Mouse (Mus musculus): ENCODE measurements around the gene Ldhc. TPM values are rescaled to one million over a fixed set of nuclear protein-coding genes. Genes with fewer than 3 reads are reported as not detected.
"Not testable (repeated sequence)": the region's sequence is repeated elsewhere in the genome, so short reads cannot be mapped to it uniquely, and the experiment has no call there.

Ldhc gene
- total and polyA plus RNA-seq, 3 experiments, result not detected

GRCm38 (mm10) chr7:46830799-46831590 lies 30.0 kb upstream of the Ldhc start:
- H3K36me3 ChIP-seq (replicated peaks in 1 of 2; ENCODE audit: control insufficient read depth in 1 of 2, insufficient read depth in 1 of 2, low read length in 1 of 2), result peaks cover 0 to 12% of the 10 kb centered on the region in 2 experiments
- in situ Hi-C loops (cut with MboI; ENCODE audit: low pct_ligation_motif_present, low pct_unique_long_range_greater_than_20kb, low sequenced_read_pairs), result no loop called here
- no peak for DNase-seq (ENCODE audit: extremely low read depth)
- TF ChIP-seq JUN (IDR thresholded peaks at IDR 0.05; ENCODE audit: insufficient read depth, low read depth, low read length) (no peak), NELFE (IDR thresholded peaks at IDR 0.05; ENCODE audit: low read depth, low read length) (no peak), IRF4 (IDR thresholded peaks at IDR 0.05; ENCODE audit: low read depth, low read length) (no peak), SMC3 (IDR thresholded peaks at IDR 0.05; ENCODE audit: low read depth, low read length) (no peak), MAX (IDR thresholded peaks at IDR 0.05; ENCODE audit: low read length) (no peak), MAZ (IDR thresholded peaks at IDR 0.05; ENCODE audit: low read depth, low read length) (no peak), UBTF (IDR thresholded peaks at IDR 0.05; ENCODE audit: low read depth, low read length) (no peak), PAX5 (IDR thresholded peaks at IDR 0.05; ENCODE audit: low read length) (no peak), NRF1 (IDR thresholded peaks at IDR 0.05; ENCODE audit: low read depth, low read length) (no peak), MXI1 (IDR thresholded peaks at IDR 0.05; ENCODE audit: low read depth, low read length) (no peak), POLR2A (IDR thresholded peaks at IDR 0.05; ENCODE audit: low read depth, low read length) (no peak), E2F4 (IDR thresholded peaks at IDR 0.05; ENCODE audit: insufficient replicate concordance, low read depth, low read length) (no peak), CHD2 (IDR thresholded peaks at IDR 0.05; ENCODE audit: low read length) (no peak), SIN3A (IDR thresholded peaks at IDR 0.05; ENCODE audit: low read length) (no peak), MYC (IDR thresholded peaks at IDR 0.05; ENCODE audit: low read depth, low read length) (no peak), CHD1 (IDR thresholded peaks at IDR 0.05; ENCODE audit: low read depth, low read length) (no peak), MEF2A (IDR thresholded peaks at IDR 0.05; ENCODE audit: borderline replicate concordance, low read depth, low read length) (no peak), POLR2AphosphoS2 (IDR thresholded peaks at IDR 0.05; ENCODE audit: low read depth, low read length) (no peak), EP300 (IDR thresholded peaks at IDR 0.05; ENCODE audit: low read length) (no peak)
- no peaks in the 10 kb centered on the region for H3K79me2 ChIP-seq (replicated peaks; ENCODE audit: control insufficient read depth, extremely low read depth, insufficient read depth, poor library complexity, severe bottlenecking)
- no peak overlapping the region for H3K4me3 ChIP-seq (replicated peaks in 1 of 3; ENCODE audit: low read depth in 2 of 3, low read length in 2 of 3, poor library complexity in 1 of 3)
- H3K4me2 ChIP-seq (ENCODE audit: insufficient read depth, low read depth, poor library complexity, severe bottlenecking), result no peak overlapping the region
- H3K4me1 ChIP-seq (ENCODE audit: control insufficient read depth in 1 of 2, insufficient read depth in 2 of 2), result peaks cover 2 to 30% of the 10 kb centered on the region in 2 experiments; a peak in 2 of 4 replicates
- no peak overlapping the region for H3K9ac ChIP-seq (ENCODE audit: insufficient read depth, low read depth)
- no peaks in the 10 kb centered on the region for H3K9me3 ChIP-seq (replicated peaks; ENCODE audit: low read length)
- H3K27me3 ChIP-seq (replicated peaks), result no peaks in the 10 kb centered on the region
- H3K27ac ChIP-seq (ENCODE audit: insufficient read depth, low read depth), result no peak overlapping the region
- dilution Hi-C loops (cut with MboI; ENCODE audit: extremely low pct_ligation_motif_present, extremely low pct_unique_long_range_greater_than_20kb, low sequenced_read_pairs), result no loop called here

- H3K9ac ChIP-seq (ENCODE audit: insufficient read depth, low read depth), result no peak overlapping the region
- TF ChIP-seq BHLHE40 (IDR thresholded peaks at IDR 0.05; ENCODE audit: low read depth, low read length), result no peak
- no peak for TF ChIP-seq ETS1 (conservative IDR thresholded peaks at IDR 0.05; ENCODE audit: low read depth, low read length)
- TF ChIP-seq RCOR1 (conservative IDR thresholded peaks at IDR 0.05; ENCODE audit: low read depth, low read length), result no peak
- TF ChIP-seq MXI1 (IDR thresholded peaks at IDR 0.05; ENCODE audit: low read depth, low read length), result no peak
- no peak for TF ChIP-seq TBP (conservative IDR thresholded peaks at IDR 0.05; ENCODE audit: low read depth, low read length)
- no peak for TF ChIP-seq MAZ (IDR thresholded peaks at IDR 0.05; ENCODE audit: low read depth, low read length)
- H3K79me2 ChIP-seq (replicated peaks; ENCODE audit: control insufficient read depth, extremely low read depth, insufficient read depth, poor library complexity, severe bottlenecking), result no peaks in the 10 kb centered on the region
- no peak overlapping the region for H3K4me2 ChIP-seq (ENCODE audit: insufficient read depth, low read depth, poor library complexity, severe bottlenecking)
- H3K36me3 ChIP-seq (replicated peaks in 1 of 2; ENCODE audit: control insufficient read depth in 1 of 2, insufficient read depth in 1 of 2, low read length in 1 of 2), result peaks cover 0 to 10% of the 10 kb centered on the region in 2 experiments
- H3K9me3 ChIP-seq (replicated peaks; ENCODE audit: low read length), result no peaks in the 10 kb centered on the region
- no peak overlapping the region for H3K4me3 ChIP-seq (replicated peaks in 1 of 3; ENCODE audit: low read depth in 2 of 3, low read length in 2 of 3, poor library complexity in 1 of 3)
- H3K27ac ChIP-seq (ENCODE audit: insufficient read depth, low read depth), result no peak overlapping the region
- in situ Hi-C loops (cut with MboI; ENCODE audit: low pct_ligation_motif_present, low pct_unique_long_range_greater_than_20kb, low sequenced_read_pairs) (no loop called here), dilution Hi-C loops (cut with MboI; ENCODE audit: extremely low pct_ligation_motif_present, extremely low pct_unique_long_range_greater_than_20kb, low sequenced_read_pairs) (no loop called here)
- no peak for DNase-seq (ENCODE audit: extremely low read depth)
- H3K4me1 ChIP-seq (ENCODE audit: control insufficient read depth in 1 of 2, insufficient read depth in 2 of 2), result peaks cover 2 to 30% of the 10 kb centered on the region in 2 experiments; a peak in 2 of 4 replicates
- H3K27me3 ChIP-seq (replicated peaks), result no peaks in the 10 kb centered on the region
These were observed 29.3 kb upstream of the Ldhc start for GRCm38 (mm10) chr7:46831693-46832092.

DNA sequence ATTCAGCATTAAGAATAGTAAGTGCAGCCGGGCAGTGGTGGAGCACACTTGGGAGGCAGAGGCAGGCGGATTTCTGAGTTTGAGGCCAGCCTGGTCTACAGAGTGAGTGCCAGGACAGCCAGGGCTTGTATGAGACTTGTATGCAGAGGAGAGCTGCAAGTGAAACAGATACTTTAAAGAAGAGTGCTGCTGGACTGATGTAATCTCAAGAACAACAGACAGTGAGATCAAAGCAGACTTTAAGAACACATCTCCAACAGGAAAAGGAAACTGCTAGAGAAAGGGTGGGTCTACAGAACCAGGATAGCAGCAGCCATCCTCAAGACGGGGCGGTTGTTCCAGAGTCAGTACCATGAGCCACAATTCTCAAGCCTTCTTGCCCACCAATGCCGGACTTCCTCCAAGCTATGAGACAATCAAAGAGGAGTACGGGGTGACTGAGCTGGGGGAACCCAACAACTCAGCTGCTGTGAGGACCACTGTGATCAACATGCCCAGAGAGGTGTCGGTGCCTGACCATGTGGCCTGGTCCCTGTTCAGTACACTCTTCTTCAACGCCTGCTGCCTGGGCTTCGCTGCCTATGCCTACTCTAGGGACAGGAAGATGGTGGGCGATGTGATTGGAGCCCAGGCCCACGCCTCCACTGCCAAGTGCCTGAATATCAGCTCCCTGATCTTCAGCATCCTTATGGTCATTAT lies 28.7 kb upstream of the Ldhc start:
- DNase-seq (ENCODE audit: extremely low read depth); dilution Hi-C loops (cut with MboI; ENCODE audit: extremely low pct_ligation_motif_present, extremely low pct_unique_long_range_greater_than_20kb, low sequenced_read_pairs): not testable (repeated sequence)

More for the DNA sequence above, 28.7 kb upstream of the Ldhc start:
- H3K9me3 ChIP-seq (replicated peaks; ENCODE audit: low read length); H3K4me3 ChIP-seq (replicated peaks in 1 of 3; ENCODE audit: low read depth in 2 of 3, low read length in 2 of 3, poor library complexity in 1 of 3); H3K4me2 ChIP-seq (ENCODE audit: insufficient read depth, low read depth, poor library complexity, severe bottlenecking); H3K27me3 ChIP-seq (replicated peaks); H3K9ac ChIP-seq (ENCODE audit: insufficient read depth, low read depth); H3K27ac ChIP-seq (ENCODE audit: insufficient read depth, low read depth); in situ Hi-C loops (cut with MboI; ENCODE audit: low pct_ligation_motif_present, low pct_unique_long_range_greater_than_20kb, low sequenced_read_pairs); H3K36me3 ChIP-seq (replicated peaks in 1 of 2; ENCODE audit: control insufficient read depth in 1 of 2, insufficient read depth in 1 of 2, low read length in 1 of 2); H3K79me2 ChIP-seq (replicated peaks; ENCODE audit: control insufficient read depth, extremely low read depth, insufficient read depth, poor library complexity, severe bottlenecking): not testable (repeated sequence)
- H3K4me1 ChIP-seq (ENCODE audit: control insufficient read depth in 1 of 2, insufficient read depth in 2 of 2), result peaks cover 2 to 30% of the 10 kb centered on the region in 2 experiments; a peak in 2 of 4 replicates

All from CH12.LX (cell line).